Mouse (Mus musculus): ENCODE results near the gene Mmrn1. TPM values are rescaled to one million over a fixed set of nuclear protein-coding genes. Genes with fewer than 3 reads are reported as not detected.

The Mmrn1 gene
- polyA plus RNA-seq, 1 experiment from 2014 or later: 3.5 TPM

GRCm38 (mm10) chr6:60950415-60950814 is 25.6 kb downstream of the Mmrn1 start:
- no peaks in the 10 kb centered on the region for H3K36me3 ChIP-seq (ENCODE audit: control insufficient read depth, insufficient read depth, low read length)
- H3K9me3 ChIP-seq (ENCODE audit: control insufficient read depth, low read length): no peaks in the 10 kb centered on the region
- no peaks in the 10 kb centered on the region for H3K27me3 ChIP-seq (ENCODE audit: control insufficient read depth, insufficient read depth, low read length)
- no peak overlapping the region for H3K27ac ChIP-seq (replicated peaks; ENCODE audit: low read depth, low read length)
- 68% methylated on average over 3 of the region's 3 CpGs for WGBS
- no peak for ATAC-seq (ENCODE audit: low FRiP score, low TSS enrichment)
- no peaks in the 10 kb centered on the region for H3K4me1 ChIP-seq (ENCODE audit: control insufficient read depth, insufficient read depth, low read length)
- no peak overlapping the region for H3K4me2 ChIP-seq (ENCODE audit: low read length)
- no peak overlapping the region for H3K9ac ChIP-seq (replicated peaks; ENCODE audit: low read length)
- no peak overlapping the region for H3K4me3 ChIP-seq (replicated peaks; ENCODE audit: low read depth, low read length)
- peak; percentile 66 for DNase-seq

- peak overlapping the region; percentile 46; the same call in 1 of the 2 replicates for H3K27ac ChIP-seq (replicated peaks; ENCODE audit: low read depth, low read length)
- no peak overlapping the region for H3K4me3 ChIP-seq (replicated peaks; ENCODE audit: low read depth, low read length)
- no peak overlapping the region for H3K4me2 ChIP-seq (ENCODE audit: low read length)
- ATAC-seq (ENCODE audit: low FRiP score, low TSS enrichment) (peak; percentile 49; the same call in 1 of the 2 replicates), DNase-seq (peak; percentile 47)
- no peak overlapping the region for H3K9ac ChIP-seq (replicated peaks; ENCODE audit: low read length)
- no peaks in the 10 kb centered on the region for H3K9me3 ChIP-seq (ENCODE audit: control insufficient read depth, low read length)
- H3K4me1 ChIP-seq (ENCODE audit: control insufficient read depth, insufficient read depth, low read length): peaks cover 2% of the 10 kb centered on the region; the same call in 1 of the 2 replicates
- 42% methylated on average over 2 of the region's 2 CpGs for whole genome bisulfite sequencing
- no peaks in the 10 kb centered on the region for H3K36me3 ChIP-seq (ENCODE audit: control insufficient read depth, insufficient read depth, low read length)
- no peaks in the 10 kb centered on the region for H3K27me3 ChIP-seq (ENCODE audit: control insufficient read depth, insufficient read depth, low read length)
Observed at GRCm38 (mm10) chr6:60961285-60961684, 36.5 kb downstream of the Mmrn1 start.

- WGBS: 26% methylated on average over 2 of the region's 2 CpGs
- ATAC-seq (ENCODE audit: low FRiP score, low TSS enrichment) (no peak), DNase-seq (peak; percentile 43)
- peaks cover 2% of the 10 kb centered on the region; the same call in 1 of the 2 replicates for H3K4me1 ChIP-seq (ENCODE audit: control insufficient read depth, insufficient read depth, low read length)
- no peaks in the 10 kb centered on the region for H3K9me3 ChIP-seq (ENCODE audit: control insufficient read depth, low read length)
- H3K4me2 ChIP-seq (ENCODE audit: low read length): no peak overlapping the region
- no peak overlapping the region for H3K9ac ChIP-seq (replicated peaks; ENCODE audit: low read length)
- no peaks in the 10 kb centered on the region for H3K36me3 ChIP-seq (ENCODE audit: control insufficient read depth, insufficient read depth, low read length)
- H3K27me3 ChIP-seq (ENCODE audit: control insufficient read depth, insufficient read depth, low read length): no peaks in the 10 kb centered on the region
- H3K4me3 ChIP-seq (replicated peaks; ENCODE audit: low read depth, low read length): no peak overlapping the region
- peak overlapping the region; percentile 55; the same call in 1 of the 2 replicates for H3K27ac ChIP-seq (replicated peaks; ENCODE audit: low read depth, low read length)
Observed at GRCm38 (mm10) chr6:60961838-60962237, 37.1 kb downstream of the Mmrn1 start.

GRCm38 (mm10) chr6:60962668-60963067 is 37.9 kb downstream of the Mmrn1 start:
- no peak for DNase-seq
- no peak overlapping the region for H3K9ac ChIP-seq (replicated peaks; ENCODE audit: low read length)
- H3K4me1 ChIP-seq (ENCODE audit: control insufficient read depth, insufficient read depth, low read length): peaks cover 2% of the 10 kb centered on the region; the same call in 1 of the 2 replicates
- H3K36me3 ChIP-seq (ENCODE audit: control insufficient read depth, insufficient read depth, low read length): no peaks in the 10 kb centered on the region
- 62% methylated on average over 2 of the region's 2 CpGs for WGBS
- no peaks in the 10 kb centered on the region for H3K9me3 ChIP-seq (ENCODE audit: control insufficient read depth, low read length)
- peak; percentile 71; the same call in 1 of the 2 replicates for ATAC-seq (ENCODE audit: low FRiP score, low TSS enrichment)
- no peaks in the 10 kb centered on the region for H3K27me3 ChIP-seq (ENCODE audit: control insufficient read depth, insufficient read depth, low read length)
- H3K27ac ChIP-seq (replicated peaks; ENCODE audit: low read depth, low read length): no peak overlapping the region
- H3K4me3 ChIP-seq (replicated peaks; ENCODE audit: low read depth, low read length): no peak overlapping the region
- no peak overlapping the region for H3K4me2 ChIP-seq (ENCODE audit: low read length)

GRCm38 (mm10) chr6:60963726-60964125 is 39.0 kb downstream of the Mmrn1 start:
- H3K9me3 ChIP-seq (ENCODE audit: control insufficient read depth, low read length): no peaks in the 10 kb centered on the region
- DNase-seq (peak; percentile 51), ATAC-seq (ENCODE audit: low FRiP score, low TSS enrichment) (no peak)
- H3K4me1 ChIP-seq (ENCODE audit: control insufficient read depth, insufficient read depth, low read length): peaks cover 2% of the 10 kb centered on the region; the same call in 1 of the 2 replicates
- no peak overlapping the region for H3K4me2 ChIP-seq (ENCODE audit: low read length)
- no peak overlapping the region for H3K4me3 ChIP-seq (replicated peaks; ENCODE audit: low read depth, low read length)
- no peaks in the 10 kb centered on the region for H3K27me3 ChIP-seq (ENCODE audit: control insufficient read depth, insufficient read depth, low read length)
- no peaks in the 10 kb centered on the region for H3K36me3 ChIP-seq (ENCODE audit: control insufficient read depth, insufficient read depth, low read length)
- no peak overlapping the region for H3K9ac ChIP-seq (replicated peaks; ENCODE audit: low read length)
- H3K27ac ChIP-seq (replicated peaks; ENCODE audit: low read depth, low read length): no peak overlapping the region
- 78% methylated on average over 1 of the region's 1 CpGs for WGBS

- Histone ChIP-seq H3K27ac (replicated peaks; ENCODE audit: low read depth, low read length) (no peak overlapping the region), H3K4me3 (replicated peaks; ENCODE audit: low read depth, low read length) (no peak overlapping the region), H3K27me3 (ENCODE audit: control insufficient read depth, insufficient read depth, low read length) (no peaks in the 10 kb centered on the region), H3K9me3 (ENCODE audit: control insufficient read depth, low read length) (no peaks in the 10 kb centered on the region), H3K9ac (replicated peaks; ENCODE audit: low read length) (no peak overlapping the region), H3K4me1 (ENCODE audit: control insufficient read depth, insufficient read depth, low read length) (no peaks in the 10 kb centered on the region; the same call in 1 of the 2 replicates), H3K4me2 (ENCODE audit: low read length) (no peak overlapping the region), H3K36me3 (ENCODE audit: control insufficient read depth, insufficient read depth, low read length) (no peaks in the 10 kb centered on the region)
- WGBS: 91% methylated on average over 4 of the region's 4 CpGs
- no peak for ATAC-seq (ENCODE audit: low FRiP score, low TSS enrichment)
- DNase-seq: no peak
Observed at GRCm38 (mm10) chr6:60966931-60967330, 42.2 kb downstream of the Mmrn1 start.

- H3K27ac ChIP-seq (replicated peaks; ENCODE audit: low read depth, low read length): no peak overlapping the region
- H3K9ac ChIP-seq (replicated peaks; ENCODE audit: low read length): no peak overlapping the region
- H3K4me3 ChIP-seq (replicated peaks; ENCODE audit: low read depth, low read length): no peak overlapping the region
- 69% methylated on average over 6 of the region's 6 CpGs for WGBS
- no peaks in the 10 kb centered on the region for H3K36me3 ChIP-seq (ENCODE audit: control insufficient read depth, insufficient read depth, low read length)
- ATAC-seq (ENCODE audit: low FRiP score, low TSS enrichment): no peak
- no peaks in the 10 kb centered on the region for H3K27me3 ChIP-seq (ENCODE audit: control insufficient read depth, insufficient read depth, low read length)
- DNase-seq: peak; percentile 35
- no peaks in the 10 kb centered on the region; the same call in 1 of the 2 replicates for H3K4me1 ChIP-seq (ENCODE audit: control insufficient read depth, insufficient read depth, low read length)
- H3K4me2 ChIP-seq (ENCODE audit: low read length): no peak overlapping the region
- H3K9me3 ChIP-seq (ENCODE audit: control insufficient read depth, low read length): no peaks in the 10 kb centered on the region
Observed at GRCm38 (mm10) chr6:60969407-60969806, 44.6 kb downstream of the Mmrn1 start.

GRCm38 (mm10) chr6:60970811-60971210 is 46.0 kb downstream of the Mmrn1 start:
- DNase-seq (no peak), ATAC-seq (ENCODE audit: low FRiP score, low TSS enrichment) (no peak)
- Histone ChIP-seq H3K27me3 (ENCODE audit: control insufficient read depth, insufficient read depth, low read length) (no peaks in the 10 kb centered on the region), H3K36me3 (ENCODE audit: control insufficient read depth, insufficient read depth, low read length) (no peaks in the 10 kb centered on the region), H3K9me3 (ENCODE audit: control insufficient read depth, low read length) (no peaks in the 10 kb centered on the region), H3K4me3 (replicated peaks; ENCODE audit: low read depth, low read length) (no peak overlapping the region), H3K27ac (replicated peaks; ENCODE audit: low read depth, low read length) (no peak overlapping the region), H3K9ac (replicated peaks; ENCODE audit: low read length) (no peak overlapping the region), H3K4me1 (ENCODE audit: control insufficient read depth, insufficient read depth, low read length) (no peaks in the 10 kb centered on the region; the same call in 1 of the 2 replicates), H3K4me2 (ENCODE audit: low read length) (no peak overlapping the region)
- 74% methylated on average over 2 of the region's 2 CpGs for WGBS

GRCm38 (mm10) chr6:60978610-60979009 is 53.8 kb downstream of the Mmrn1 start:
- H3K27ac ChIP-seq (replicated peaks; ENCODE audit: low read depth, low read length): no peak overlapping the region
- ATAC-seq (ENCODE audit: low FRiP score, low TSS enrichment): no peak

More at GRCm38 (mm10) chr6:60978610-60979009, 53.8 kb downstream of the Mmrn1 start:
- 82% methylated on average over 1 of the region's 1 CpGs for WGBS
- no peak overlapping the region for H3K4me3 ChIP-seq (replicated peaks; ENCODE audit: low read depth, low read length)
- no peak overlapping the region for H3K9ac ChIP-seq (replicated peaks; ENCODE audit: low read length)
- H3K4me1 ChIP-seq (ENCODE audit: control insufficient read depth, insufficient read depth, low read length): no peaks in the 10 kb centered on the region
- no peaks in the 10 kb centered on the region for H3K36me3 ChIP-seq (ENCODE audit: control insufficient read depth, insufficient read depth, low read length)
- H3K27me3 ChIP-seq (ENCODE audit: control insufficient read depth, insufficient read depth, low read length): no peaks in the 10 kb centered on the region
- no peak for DNase-seq
- H3K9me3 ChIP-seq (ENCODE audit: control insufficient read depth, low read length): no peaks in the 10 kb centered on the region
- no peak overlapping the region for H3K4me2 ChIP-seq (ENCODE audit: low read length)

All from midbrain, embryonic 14.5 days (tissue).